Mouse (Mus musculus): ENCODE measurements around the gene 3830406C13Rik. TPM values are rescaled to one million over a fixed set of nuclear protein-coding genes. Genes with fewer than 3 reads are reported as not detected.

3830406C13Rik gene
- 10 to 100 TPM; 18.7 to 24.9 TPM for total RNA-seq (2023)

DNA sequence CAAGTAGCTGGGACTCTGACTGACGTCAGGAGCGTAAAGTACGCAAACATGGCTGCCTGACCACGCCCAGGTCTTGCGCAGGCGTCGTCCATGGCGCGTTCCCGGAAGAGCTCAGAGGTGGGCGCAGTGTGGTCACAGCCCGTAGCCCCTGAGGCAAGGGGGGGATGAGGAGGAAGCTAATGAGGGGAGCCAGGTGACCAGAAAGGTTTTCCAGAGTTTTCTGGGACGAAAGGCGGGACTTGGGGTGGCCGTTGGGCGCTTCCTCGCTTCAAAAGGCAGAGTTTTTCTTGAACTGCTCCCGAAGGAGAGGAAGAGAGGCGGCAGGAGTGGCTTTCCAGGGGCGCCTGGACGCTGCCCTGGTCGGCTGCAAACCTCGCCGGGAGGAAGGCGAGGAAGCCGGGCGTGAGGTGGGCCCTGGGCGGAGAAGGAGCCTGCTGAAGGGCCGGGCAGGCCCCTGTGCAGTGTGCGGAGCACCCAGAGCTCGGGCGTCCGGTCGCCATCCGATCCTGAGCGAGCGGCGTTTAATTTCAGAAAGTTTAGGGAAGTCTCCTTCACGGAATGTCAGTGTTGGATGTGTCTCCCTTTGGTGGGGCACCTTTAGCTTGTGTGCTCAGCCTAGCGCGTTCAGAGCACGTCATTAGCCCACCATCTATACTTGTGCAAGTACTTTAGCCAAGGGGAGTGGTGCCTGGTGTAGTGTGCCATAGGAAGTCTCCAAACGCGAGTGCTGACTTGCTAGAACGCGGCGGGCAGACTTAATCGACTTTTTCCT is at the start of gene 3830406C13Rik:
TSS of gene 3830406C13Rik (plus strand) at position 33 of the 772 bp plus-strand sequence.

DNA sequence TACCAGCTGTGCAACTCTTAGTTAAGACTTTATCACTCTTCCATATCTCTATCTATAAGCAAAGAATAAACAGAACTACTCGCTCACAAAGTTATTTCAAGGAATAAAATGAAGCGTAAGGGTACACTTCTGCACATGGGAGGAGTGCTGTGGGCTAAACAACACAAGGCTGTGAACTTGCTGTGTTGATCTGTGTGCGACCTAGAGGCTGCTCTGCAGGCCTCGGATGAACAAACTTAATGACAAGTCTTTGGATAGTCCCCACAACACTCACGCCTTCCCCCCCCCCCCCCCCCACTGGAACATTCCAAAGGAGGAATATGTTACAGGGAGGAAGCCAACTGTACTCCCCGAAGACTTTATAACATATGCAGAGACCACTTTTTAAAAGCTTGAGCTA is 332 bp upstream of the 3830406C13Rik start, which contains the start of gene Gm49355:
TSS of gene Gm49355 (plus strand) at position 336 of the 400 bp plus-strand sequence.

DNA sequence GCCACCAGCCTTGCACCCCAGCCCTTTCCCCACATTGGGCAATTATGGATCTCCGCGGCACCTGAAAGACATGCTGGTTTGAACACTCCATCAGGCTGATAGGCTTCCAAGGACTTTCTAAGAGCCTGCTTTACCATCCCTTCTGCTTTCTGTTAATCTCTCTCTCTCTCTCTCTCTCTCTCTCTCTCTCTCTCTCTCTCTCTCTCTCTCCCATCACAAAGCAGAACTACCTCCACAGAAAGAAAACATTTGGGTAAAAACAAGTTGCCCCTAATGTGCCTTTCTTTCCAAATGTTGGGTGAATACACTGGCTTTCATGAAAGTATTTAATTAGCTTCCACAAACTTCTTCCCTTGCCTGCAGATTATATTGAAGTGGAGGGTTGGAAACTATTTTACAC is 64.1 kb downstream of the 3830406C13Rik start, which contains the start of gene Fezf2:
TSS of gene Fezf2 (minus strand) at position 101 of the 400 bp plus-strand sequence.

Other genes starting within 250 kb of the 3830406C13Rik start
- under 1 TPM in 1 of 2 experiments, not detected in 1; 0.24 TPM for gene Gm49355, start 197 bp upstream of the 3830406C13Rik start, total RNA-seq (2023)
- not detected for gene Fezf2, start 64.0 kb downstream of the 3830406C13Rik start, total RNA-seq (2023)

All from B cell, adult 67 days (primary cell).